Mouse (Mus musculus): ENCODE measurements around the gene Rbks. TPM values are rescaled to one million over a fixed set of nuclear protein-coding genes. Genes with fewer than 3 reads are reported as not detected.

Gene Rbks
- polyA plus RNA-seq, 2 experiments = 10.1 to 22.7 TPM

- WGBS (ENCODE audit: insufficient replicate concordance) = 74% methylated on average over 6 of the region's 6 CpGs
- no peak for DNase-seq (ENCODE audit: low read depth in 3 of 3, low spot score in 3 of 3)
These were observed 93.7 kb downstream of the Rbks start for GRCm38 (mm10) chr5:31603766-31604165.

DNA sequence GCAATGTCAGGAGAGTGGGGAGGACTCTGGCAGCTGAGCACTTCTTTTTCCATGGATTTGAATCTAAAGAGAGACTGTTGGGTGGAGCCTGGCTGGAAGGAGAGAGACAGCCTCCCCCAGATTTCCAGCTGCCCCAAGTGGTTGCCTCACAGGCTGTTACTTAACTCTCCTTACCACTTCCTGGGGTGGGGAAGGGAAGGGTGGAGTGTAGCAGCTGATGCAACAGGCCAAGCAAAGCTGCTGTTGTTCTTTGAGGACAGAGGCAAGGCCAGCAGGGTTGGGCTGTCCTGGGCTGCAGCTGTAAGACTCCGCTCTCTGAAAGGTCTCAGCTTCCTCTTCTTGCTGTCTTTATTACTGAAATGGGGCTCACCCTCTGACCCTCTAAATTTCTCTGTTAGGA lies 95.0 kb downstream of the Rbks start:
- DNase-seq (ENCODE audit: low read depth in 3 of 3, low spot score in 3 of 3) = peak in 2 of 3 experiments; percentile 31 to 47
- H3K36me3 ChIP-seq (replicated peaks; ENCODE audit: control insufficient read depth, insufficient read depth, low read depth) = no peaks in the 10 kb centered on the region
- peak; percentile 58; the same call in 1 of the 2 replicates for ATAC-seq (ENCODE audit: insufficient read depth)
- H3K4me3 ChIP-seq (ENCODE audit: insufficient read depth in 1 of 2, low read depth in 2 of 2, low read length in 2 of 2) = no peak overlapping the region
- H3K4me1 ChIP-seq (replicated peaks; ENCODE audit: control insufficient read depth in 2 of 2, insufficient read depth in 2 of 2, low read length in 1 of 2) = peaks cover 4 to 9% of the 10 kb centered on the region in 2 experiments; a peak in 2 of 4 replicates
- no peak overlapping the region for H3K4me2 ChIP-seq (ENCODE audit: low read depth)
- WGBS (ENCODE audit: insufficient replicate concordance) = 45% methylated on average over 1 of the region's 1 CpGs
- no peak overlapping the region for H3K27ac ChIP-seq
- H3K9ac ChIP-seq (replicated peaks) = no peak overlapping the region
- peak; percentile 48; the same call in 1 of the 2 replicates for TF ChIP-seq EP300 (IDR thresholded peaks at IDR 0.05; ENCODE audit: low read depth)
- no peak for TF ChIP-seq CTCF (IDR thresholded peaks at IDR 0.05; ENCODE audit: low read depth)
- H3K9me3 ChIP-seq (ENCODE audit: control insufficient read depth, low read length) = no peaks in the 10 kb centered on the region
- H3K27me3 ChIP-seq (ENCODE audit: control insufficient read depth, insufficient read depth, low read length) = no peaks in the 10 kb centered on the region

More at GRCm38 (mm10) chr5:31603766-31604165, 93.7 kb downstream of the Rbks start:
- TF ChIP-seq EP300 (IDR thresholded peaks at IDR 0.05; ENCODE audit: low read depth) (no peak), CTCF (IDR thresholded peaks at IDR 0.05; ENCODE audit: low read depth) (no peak)
- Histone ChIP-seq H3K4me1 (replicated peaks; ENCODE audit: control insufficient read depth in 2 of 2, insufficient read depth in 2 of 2, low read length in 1 of 2) (peaks cover 4 to 9% of the 10 kb centered on the region in 2 experiments; a peak in 2 of 4 replicates), H3K36me3 (replicated peaks; ENCODE audit: control insufficient read depth, insufficient read depth, low read depth) (no peaks in the 10 kb centered on the region), H3K27ac (no peak overlapping the region), H3K4me2 (ENCODE audit: low read depth) (no peak overlapping the region), H3K9ac (replicated peaks) (no peak overlapping the region), H3K4me3 (ENCODE audit: insufficient read depth in 1 of 2, low read depth in 2 of 2, low read length in 2 of 2) (no peak overlapping the region), H3K27me3 (ENCODE audit: control insufficient read depth, insufficient read depth, low read length) (no peaks in the 10 kb centered on the region), H3K9me3 (ENCODE audit: control insufficient read depth, low read length) (no peaks in the 10 kb centered on the region)
- ATAC-seq (ENCODE audit: insufficient read depth) = no peak

- TF ChIP-seq EP300 (IDR thresholded peaks at IDR 0.05; ENCODE audit: low read depth) = no peak
- TF ChIP-seq CTCF (IDR thresholded peaks at IDR 0.05; ENCODE audit: low read depth) = no peak
- Histone ChIP-seq H3K36me3 (replicated peaks; ENCODE audit: control insufficient read depth, insufficient read depth, low read depth) (no peaks in the 10 kb centered on the region), H3K4me1 (replicated peaks; ENCODE audit: control insufficient read depth in 2 of 2, insufficient read depth in 2 of 2, low read length in 1 of 2) (peaks cover 4 to 14% of the 10 kb centered on the region in 2 experiments; a peak in 2 of 4 replicates), H3K9me3 (ENCODE audit: control insufficient read depth, low read length) (no peaks in the 10 kb centered on the region), H3K9ac (replicated peaks) (no peak overlapping the region), H3K4me3 (ENCODE audit: insufficient read depth in 1 of 2, low read depth in 2 of 2, low read length in 2 of 2) (no peak overlapping the region), H3K27me3 (ENCODE audit: control insufficient read depth, insufficient read depth, low read length) (no peaks in the 10 kb centered on the region), H3K4me2 (ENCODE audit: low read depth) (no peak overlapping the region), H3K27ac (no peak overlapping the region)
- ATAC-seq (ENCODE audit: insufficient read depth) (no peak), DNase-seq (ENCODE audit: low read depth in 3 of 3, low spot score in 3 of 3) (no peak)
- WGBS (ENCODE audit: insufficient replicate concordance) = 32% methylated on average over 7 of the region's 7 CpGs
These were observed 96.2 kb downstream of the Rbks start for GRCm38 (mm10) chr5:31601162-31601722.

DNA sequence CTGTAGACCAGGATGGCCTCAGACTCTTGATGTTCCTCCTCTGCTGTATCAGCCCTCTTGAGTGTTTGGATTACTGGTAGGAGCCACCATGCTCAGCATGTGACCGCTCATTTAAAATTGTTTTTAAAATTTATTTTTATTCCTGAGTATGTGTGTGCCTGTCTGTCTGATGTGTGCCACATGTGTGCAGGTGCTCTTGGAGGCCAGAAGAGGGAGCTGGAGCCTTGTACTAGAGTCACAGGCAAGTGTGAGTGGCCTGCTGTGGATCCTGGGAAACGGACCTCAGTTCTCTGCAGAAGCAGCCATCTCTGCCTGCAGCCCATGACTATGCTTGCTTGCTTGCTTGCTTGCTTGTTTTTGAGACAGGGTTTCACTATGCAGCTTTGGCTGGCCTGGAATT lies 98.3 kb downstream of the Rbks start:
- no peak overlapping the region for H3K27ac ChIP-seq
- peaks cover 4 to 14% of the 10 kb centered on the region in 2 experiments; a peak in 2 of 4 replicates for H3K4me1 ChIP-seq (replicated peaks; ENCODE audit: control insufficient read depth in 2 of 2, insufficient read depth in 2 of 2, low read length in 1 of 2)
- ATAC-seq (ENCODE audit: insufficient read depth) (no peak), DNase-seq (ENCODE audit: low read depth in 3 of 3, low spot score in 3 of 3) (no peak)
- H3K4me2 ChIP-seq (ENCODE audit: low read depth) = no peak overlapping the region
- no peaks in the 10 kb centered on the region for H3K36me3 ChIP-seq (replicated peaks; ENCODE audit: control insufficient read depth, insufficient read depth, low read depth)
- TF ChIP-seq CTCF (IDR thresholded peaks at IDR 0.05; ENCODE audit: low read depth) (peak; percentile 70), EP300 (IDR thresholded peaks at IDR 0.05; ENCODE audit: low read depth) (no peak)
- no peak overlapping the region for H3K9ac ChIP-seq (replicated peaks)
- no peaks in the 10 kb centered on the region for H3K9me3 ChIP-seq (ENCODE audit: control insufficient read depth, low read length)
- WGBS (ENCODE audit: insufficient replicate concordance) = 63% methylated on average over 2 of the region's 2 CpGs
- no peak overlapping the region for H3K4me3 ChIP-seq (ENCODE audit: insufficient read depth in 1 of 2, low read depth in 2 of 2, low read length in 2 of 2)
- no peaks in the 10 kb centered on the region for H3K27me3 ChIP-seq (ENCODE audit: control insufficient read depth, insufficient read depth, low read length)

GRCm38 (mm10) chr5:31598579-31598978 lies 98.8 kb downstream of the Rbks start:
- 53% methylated on average over 4 of the region's 4 CpGs for WGBS (ENCODE audit: insufficient replicate concordance)
- H3K4me1 ChIP-seq (replicated peaks; ENCODE audit: control insufficient read depth in 2 of 2, insufficient read depth in 2 of 2, low read length in 1 of 2) = peaks cover 4 to 14% of the 10 kb centered on the region in 2 experiments; a peak in 2 of 4 replicates
- no peaks in the 10 kb centered on the region for H3K9me3 ChIP-seq (ENCODE audit: control insufficient read depth, low read length)
- H3K27ac ChIP-seq = no peak overlapping the region
- H3K9ac ChIP-seq (replicated peaks) = no peak overlapping the region
- no peak overlapping the region for H3K4me2 ChIP-seq (ENCODE audit: low read depth)
- TF ChIP-seq EP300 (IDR thresholded peaks at IDR 0.05; ENCODE audit: low read depth) (no peak), CTCF (IDR thresholded peaks at IDR 0.05; ENCODE audit: low read depth) (peak; percentile 61)
- ATAC-seq (ENCODE audit: insufficient read depth) (no peak), DNase-seq (ENCODE audit: low read depth in 3 of 3, low spot score in 3 of 3) (no peak)
- no peaks in the 10 kb centered on the region for H3K36me3 ChIP-seq (replicated peaks; ENCODE audit: control insufficient read depth, insufficient read depth, low read depth)
- H3K4me3 ChIP-seq (ENCODE audit: insufficient read depth in 1 of 2, low read depth in 2 of 2, low read length in 2 of 2) = no peak overlapping the region
- no peaks in the 10 kb centered on the region for H3K27me3 ChIP-seq (ENCODE audit: control insufficient read depth, insufficient read depth, low read length)

Measured in liver, embryonic 14.5 days (tissue).